Mouse (Mus musculus) Patski (cell line): ENCODE data around the gene Itm2c. TPM values are rescaled to one million over a fixed set of nuclear protein-coding genes. Genes with fewer than 3 reads are reported as not detected.

Experiments
- ATAC-seq: fragments of 100-300 bp; one replicate; pipeline ENCODE4 v1.8.0; 2021
- CTCF ChIA-PET: fragments of 350-600 bp; sonication (Branson Sonifier 250); formaldehyde crosslinking; loops from one replicate; lab custom pipeline; 2022; ENCODE audit warnings: inconsistent platforms; lab: Charles Lee
- POLR2A ChIA-PET: fragments of 350-600 bp; sonication (Branson Sonifier 250); formaldehyde crosslinking; loops from one replicate; lab custom pipeline; 2022; ENCODE audit warnings: antibody characterized with exemption, inconsistent platforms; lab: Charles Lee
- DNase-seq: peaks from one replicate; pipeline ENCODE4 v3.0.0-alpha.2; 2011; ENCODE audit warnings: low read depth, low spot score
- H3K27me3 ChIP-seq: fragments of 371-371 bp; one replicate; pipeline ENCODE4 v1.5.1; 2021
- CTCF ChIP-seq: fragments of 100-300 bp; IDR thresholded peaks from one replicate; pipeline ENCODE4 v1.5.1; 2021
- in situ Hi-C: fragments of 300-500 bp; cut with MboI; formaldehyde crosslinking; loops from 3 replicates; pipeline ENCODE4 v1.11.1; 2018; ENCODE audit warnings: low pct_unique_long_range_greater_than_20kb, mixed read lengths
- polyA plus RNA-seq: library from polyadenylated mRNA; unstranded; gene quantifications from one replicate; pipeline ENCODE4 v1.2.3, GENCODE M21; 2021

Gene Itm2c
- polyA plus RNA-seq, 1 experiment from 2014 or later = 229 TPM

DNA sequence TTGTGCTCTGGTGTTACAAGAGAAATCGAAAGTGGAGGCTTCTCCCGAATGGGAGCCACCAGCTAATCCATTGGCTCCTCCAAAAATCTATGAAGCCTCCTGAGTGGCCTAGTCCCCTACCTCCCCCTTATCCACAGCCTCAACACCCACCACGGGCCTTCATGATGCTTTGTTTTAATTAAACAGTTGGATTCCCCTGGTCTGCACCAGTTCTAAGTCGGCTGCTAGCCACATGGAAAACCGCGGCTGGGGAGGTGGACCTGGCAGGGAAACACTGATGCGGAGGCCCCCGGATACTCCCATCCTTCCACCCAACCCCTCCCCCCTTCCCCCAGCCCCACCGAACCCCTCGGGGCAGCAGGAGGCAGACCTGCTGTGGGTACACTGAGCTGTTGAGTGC, 29.7 kb upstream of the Itm2c start:
- TF ChIP-seq CTCF = no peak
- ATAC-seq (no peak), DNase-seq (no peak)
- ChIA-PET CTCF (no interaction called here), POLR2A (no interaction called here)
- H3K27me3 ChIP-seq = no peaks in the 10 kb centered on the region
- in situ Hi-C loops = no loop called here

DNA sequence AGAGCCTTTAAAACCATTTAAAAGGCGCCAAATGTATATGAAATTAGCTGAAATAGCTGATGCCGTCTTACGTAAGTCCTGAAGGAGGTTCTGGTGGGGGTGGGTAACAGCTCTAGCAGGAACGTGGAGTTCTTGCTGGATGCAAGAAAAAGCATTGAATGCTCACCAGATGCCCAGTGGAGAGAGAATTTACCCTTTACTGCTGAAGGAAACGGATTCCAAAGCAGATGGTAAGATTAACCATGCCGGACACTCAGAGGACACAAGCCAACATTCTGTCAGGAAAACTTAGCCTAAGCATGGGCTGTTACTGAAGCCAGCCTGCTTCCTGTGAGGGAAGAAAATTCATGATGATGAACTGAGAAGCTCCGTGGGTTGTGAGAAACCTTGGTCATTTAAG, 24.1 kb upstream of the Itm2c start:
- in situ Hi-C loops = no loop called here
- TF ChIP-seq CTCF = no peak
- no peak for ATAC-seq
- CTCF ChIA-PET = no interaction called here
- H3K27me3 ChIP-seq = no peaks in the 10 kb centered on the region
- DNase-seq = no peak
- POLR2A ChIA-PET = no interaction called here

DNA sequence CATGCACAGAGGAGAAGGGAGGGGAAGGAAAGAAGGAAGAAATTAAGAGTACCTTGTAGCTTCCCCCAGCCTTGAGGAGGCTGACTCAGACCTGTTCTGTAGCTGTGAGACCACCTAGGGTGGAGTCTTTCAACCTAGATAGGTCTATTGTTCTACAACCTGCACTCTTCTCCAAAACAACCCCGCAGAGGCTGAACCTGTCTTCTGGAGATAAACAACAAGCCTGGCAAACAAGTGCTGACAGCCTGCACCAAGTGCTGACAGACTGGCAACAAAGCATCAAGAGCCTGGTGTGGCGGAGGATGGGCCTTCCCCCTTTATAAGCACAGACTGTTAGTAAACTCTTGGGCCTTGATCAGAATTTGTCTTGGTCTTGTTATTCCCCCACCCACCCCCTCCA, 23.5 kb upstream of the Itm2c start:
- DNase-seq (no peak), ATAC-seq (no peak)
- ChIA-PET CTCF (no interaction called here), POLR2A (no interaction called here)
- H3K27me3 ChIP-seq = no peaks in the 10 kb centered on the region
- no peak for TF ChIP-seq CTCF
- in situ Hi-C loops = no loop called here

DNA sequence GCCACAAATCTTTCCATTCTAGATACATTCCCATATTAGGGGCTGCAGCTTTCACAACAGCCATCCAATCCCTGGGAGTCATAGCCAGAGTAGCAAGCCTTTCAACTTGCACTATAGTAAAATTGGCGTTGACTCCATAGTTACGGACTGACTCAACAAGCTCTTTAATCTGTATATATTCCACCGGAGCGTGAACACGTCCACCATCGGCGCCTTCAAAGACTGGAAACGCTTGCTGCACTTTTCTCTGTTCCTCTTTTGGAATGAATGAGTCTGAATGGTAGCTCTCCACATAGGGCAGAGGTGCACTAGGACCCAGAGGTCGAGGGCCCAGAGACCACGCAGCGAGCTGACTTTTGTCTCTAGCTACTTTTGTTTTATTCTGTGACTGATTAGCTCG, 12.1 kb upstream of the Itm2c start:
- in situ Hi-C loops = no loop called here
- ChIA-PET CTCF (no interaction called here), POLR2A (no interaction called here)
- no peaks in the 10 kb centered on the region for H3K27me3 ChIP-seq
- no peak for TF ChIP-seq CTCF
- ATAC-seq (no peak), DNase-seq (no peak)

DNA sequence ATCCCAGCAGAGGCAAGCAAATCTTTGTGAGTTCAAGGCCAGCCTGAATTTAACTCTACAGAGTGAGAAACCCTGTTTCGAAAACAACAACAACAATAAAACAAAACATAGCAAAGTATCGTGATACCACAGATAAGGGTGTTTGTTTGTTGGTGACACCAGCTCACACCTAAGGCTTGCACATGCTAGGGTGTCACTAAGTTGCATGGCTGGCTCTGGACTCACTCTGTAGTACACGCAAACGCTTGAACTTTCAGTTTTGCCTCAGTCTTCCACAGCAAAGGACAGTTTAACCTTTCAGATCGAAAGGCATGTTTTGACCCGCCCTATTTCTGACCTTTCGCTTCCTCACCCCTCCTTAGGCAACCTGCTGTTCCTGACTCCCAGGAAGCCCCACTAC, 6.9 kb upstream of the Itm2c start:
- DNase-seq = no peak
- ChIA-PET POLR2A (no interaction called here), CTCF (no interaction called here)
- ATAC-seq = no peak
- in situ Hi-C loops = no loop called here
- peaks cover 11% of the 10 kb centered on the region for H3K27me3 ChIP-seq
- TF ChIP-seq CTCF = no peak

DNA sequence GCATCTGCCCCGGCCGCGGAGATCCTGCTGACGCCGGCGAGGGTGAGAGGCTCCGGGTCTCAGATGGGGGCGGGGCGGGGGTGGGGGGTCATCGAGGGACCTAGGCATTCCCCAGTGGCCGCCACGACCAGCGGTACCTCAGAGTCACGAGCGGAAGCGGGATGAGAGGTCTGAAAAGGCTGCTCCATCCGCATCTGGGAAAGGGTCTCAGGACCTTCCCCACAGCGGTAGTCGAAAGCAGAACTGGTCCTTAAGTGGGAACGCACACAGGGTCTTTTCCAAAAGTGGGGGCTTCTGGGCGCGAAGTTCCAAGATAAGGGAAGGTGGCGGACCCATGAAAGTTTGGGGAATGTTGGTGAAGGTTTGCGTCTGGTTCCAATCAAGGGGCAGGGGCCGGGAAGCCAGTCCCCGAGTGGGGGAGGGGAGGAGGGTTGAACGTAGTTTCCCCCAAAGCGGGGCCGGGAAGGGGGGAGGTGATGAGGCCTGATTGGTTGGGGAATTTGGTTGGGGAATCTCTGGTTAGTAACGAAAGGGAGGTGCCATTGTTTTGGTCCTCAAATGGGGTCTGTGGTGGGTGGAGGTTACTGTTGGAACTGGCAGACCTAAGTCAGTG, 773 bp downstream of the Itm2c start:
- CTCF ChIA-PET = no interaction called here
- H3K27me3 ChIP-seq = peaks cover 2% of the 10 kb centered on the region
- TF ChIP-seq CTCF = no peak
- peak; percentile 11 for ATAC-seq
- DNase-seq = no peak
- in situ Hi-C loops = no loop called here
- POLR2A ChIA-PET = no interaction called here

DNA sequence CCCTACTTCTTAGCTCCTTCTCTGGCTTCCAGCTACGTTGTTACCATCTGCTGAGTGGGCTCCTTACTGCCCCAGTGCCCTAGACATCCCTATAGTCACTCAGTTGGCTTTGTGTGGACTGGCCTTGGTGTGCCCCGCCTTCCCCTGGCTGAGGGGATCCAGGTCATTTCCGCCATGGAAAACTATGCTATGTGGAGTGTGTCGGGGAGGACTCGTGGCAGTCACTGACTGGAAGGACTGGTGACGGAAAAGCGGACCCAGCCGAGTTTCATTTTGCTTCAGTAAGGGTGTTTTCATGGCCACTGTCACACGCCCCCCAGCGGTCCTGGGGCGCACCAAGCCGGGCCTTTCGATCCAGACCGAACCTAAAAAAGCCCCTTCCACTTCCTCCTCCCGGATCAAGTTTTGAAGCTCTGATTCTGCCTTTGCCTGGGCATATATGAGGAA, 1.3 kb downstream of the Itm2c start:
- ChIA-PET CTCF (no interaction called here), POLR2A (no interaction called here)
- ATAC-seq (peak; percentile 28), DNase-seq (no peak)
- no peak for TF ChIP-seq CTCF
- in situ Hi-C loops = no loop called here
- H3K27me3 ChIP-seq = no peaks in the 10 kb centered on the region

DNA sequence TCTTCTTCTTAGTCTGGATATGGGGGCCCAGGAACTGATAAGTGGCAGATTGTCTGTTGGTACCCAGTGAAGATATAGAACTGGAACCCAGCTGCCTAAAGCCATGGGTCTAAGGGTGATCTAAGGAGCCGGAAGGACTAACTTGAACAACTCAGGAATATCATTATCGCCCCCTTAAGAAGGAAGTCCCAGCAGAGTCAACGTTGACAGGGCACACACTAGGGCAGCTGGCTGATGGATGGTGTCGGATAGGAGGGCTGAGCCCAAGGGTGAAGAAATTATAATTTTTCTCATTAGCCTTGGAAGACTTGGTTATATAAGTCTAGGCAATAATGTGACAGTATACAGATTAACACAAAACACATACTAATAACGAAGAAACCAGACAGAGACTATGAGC, 2.0 kb downstream of the Itm2c start:
- CTCF ChIA-PET = no interaction called here
- TF ChIP-seq CTCF = no peak
- no peaks in the 10 kb centered on the region for H3K27me3 ChIP-seq
- in situ Hi-C loops = no loop called here
- ATAC-seq (no peak), DNase-seq (no peak)
- POLR2A ChIA-PET = no interaction called here

DNA sequence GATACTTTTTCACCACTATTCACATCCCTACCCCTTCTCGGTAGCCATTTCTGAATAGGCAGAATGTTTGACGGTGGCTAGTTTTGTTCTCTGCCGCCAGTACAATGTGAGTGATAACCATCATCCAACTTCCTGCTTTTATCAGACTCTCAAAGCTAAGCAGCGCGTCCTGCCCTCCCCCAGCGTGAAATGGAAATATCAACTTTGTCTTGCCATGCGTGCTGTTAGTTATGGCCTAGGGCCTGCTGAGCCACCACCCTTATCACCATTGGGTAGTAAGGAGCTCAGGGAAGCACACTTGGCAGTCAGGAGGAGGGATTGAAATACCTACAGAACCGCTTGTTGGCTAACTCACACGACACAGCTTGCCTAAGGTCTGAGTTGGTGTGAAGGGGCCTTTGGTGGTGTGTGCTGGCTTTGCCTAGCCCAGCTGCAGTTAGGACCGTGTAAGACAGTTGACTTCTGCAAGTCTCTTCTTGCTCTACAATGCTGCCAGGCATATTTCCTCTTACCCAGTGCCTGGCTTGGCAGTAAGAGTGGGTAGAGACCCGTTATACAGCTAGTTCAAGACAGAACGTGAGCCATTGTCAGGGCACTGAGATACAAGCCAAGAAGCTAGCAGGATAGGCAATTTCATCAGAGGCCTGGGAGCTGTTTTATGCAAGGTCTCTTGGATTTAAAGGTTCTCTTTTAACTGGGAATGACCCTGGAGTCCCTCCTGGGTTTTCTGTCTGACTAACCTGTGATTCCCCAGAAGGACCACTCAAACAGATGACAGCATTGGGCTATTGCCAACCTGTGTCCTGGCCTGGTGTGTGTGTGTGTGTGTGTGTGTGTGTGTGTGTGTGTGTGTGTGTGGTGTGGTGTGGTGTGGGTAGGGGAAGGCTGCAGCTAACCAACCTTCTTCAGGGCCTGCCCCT, 3.0 kb downstream of the Itm2c start:
- TF ChIP-seq CTCF = no peak
- ChIA-PET CTCF (no interaction called here), POLR2A (interaction anchor here (0.6 to 0.7 kb wide), 2 partner anchors 9 to 12 kb away, joined by 3 to 4 read pairs; no protein-coding TSS in a partner anchor)
- no peaks in the 10 kb centered on the region for H3K27me3 ChIP-seq
- DNase-seq = no peak
- no peak for ATAC-seq
- in situ Hi-C loops = no loop called here

DNA sequence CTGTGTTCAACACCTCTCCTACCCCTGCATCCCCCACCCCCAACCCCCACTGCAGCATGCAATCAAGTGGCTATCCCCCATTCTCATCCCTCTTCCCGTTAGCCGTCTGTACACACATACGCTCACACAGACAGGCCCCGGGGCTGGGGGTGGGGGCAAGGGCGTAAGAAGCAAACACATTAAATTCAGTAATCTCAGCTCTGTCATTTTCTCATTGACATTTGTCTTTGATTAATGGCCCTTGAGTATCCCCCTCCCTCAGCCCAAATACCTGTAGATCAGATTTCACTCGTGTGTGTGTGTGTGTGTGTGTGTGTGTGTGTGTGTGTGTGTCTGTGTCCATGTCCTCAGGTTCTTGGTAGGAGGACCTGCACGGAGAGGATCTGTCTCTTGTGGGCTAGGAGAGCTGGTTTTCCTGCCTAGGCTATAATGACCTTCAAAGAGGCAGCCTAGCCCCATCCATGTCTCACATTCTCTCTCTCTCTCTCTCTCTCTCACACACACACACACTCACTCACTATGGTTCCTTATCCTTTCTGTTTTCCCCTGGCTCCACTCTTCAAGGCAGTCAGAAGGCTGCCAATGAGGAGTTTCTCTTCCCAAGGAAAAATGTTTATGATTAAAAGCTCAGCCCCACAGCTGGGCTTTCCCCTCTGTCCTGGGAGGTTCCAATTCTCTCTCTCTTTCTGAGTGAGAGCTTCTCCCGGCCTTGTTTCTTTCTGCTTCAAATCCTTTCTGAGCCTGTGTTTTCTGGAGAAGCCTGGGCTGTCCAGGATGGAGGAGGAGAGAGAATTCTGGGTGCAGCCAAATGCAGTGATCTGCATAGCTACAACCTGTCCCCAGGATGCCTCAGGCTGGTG, 4.0 kb downstream of the Itm2c start:
- ChIA-PET POLR2A (interaction anchor here (0.6 kb wide), 1 partner anchor 11 kb away, joined by 4 read pairs; no protein-coding TSS in a partner anchor), CTCF (no interaction called here)
- DNase-seq (no peak), ATAC-seq (no peak)
- in situ Hi-C loops = no loop called here
- H3K27me3 ChIP-seq = no peaks in the 10 kb centered on the region
- TF ChIP-seq CTCF = no peak
